Mouse (Mus musculus) gastrocnemius, adult 2 months (tissue): ENCODE data around the gene H1foo. TPM values are rescaled to one million over a fixed set of nuclear protein-coding genes. Genes with fewer than 3 reads are reported as not detected.
A peak's percentile ranks its signal among the peaks of the same experiment; 100 is the strongest.

Source experiments
- DNase-seq: peaks from one replicate; pipeline ENCODE4 v3.0.0; 2022
- H3K27ac ChIP-seq: fragments of 200-600 bp; 2 replicates; pipeline ENCODE4 v1.8.1; 2022; ENCODE audit warnings: mild to moderate bottlenecking
- H3K4me3 ChIP-seq: fragments of 200-600 bp; 2 replicates; pipeline ENCODE4 v1.8.1; 2022; ENCODE audit warnings: mild to moderate bottlenecking, moderate library complexity
- CTCF ChIP-seq: fragments of 200-600 bp; IDR thresholded peaks from 2 replicates; pipeline ENCODE4 v1.8.1; 2022; ENCODE audit warnings: antibody characterized with exemption, mild to moderate bottlenecking, moderate library complexity
- intact Hi-C: fragments of 180-260 bp; cut with DNase I; formaldehyde crosslinking; loops from one replicate; pipeline ENCODE4 v1.15.1; 2025
- total RNA-seq, 2 experiments: library from RNA; stranded (reverse); gene quantifications; 2 replicates each; pipeline ENCODE4 v1.2.3; 2021

Gene H1foo
- total RNA-seq, 2 experiments from 2014 or later, result not detected

- no peak for TF ChIP-seq CTCF
These were observed 39.8 kb downstream of the H1foo start for GRCm38 (mm10) chr6:115984580-115984979.

GRCm38 (mm10) chr6:115985622-115986021 is 40.9 kb downstream of the H1foo start:
- intact Hi-C loops, result loop anchor here (2.0 kb wide), 1 partner anchor 15 kb away; no protein-coding TSS in a partner anchor
- DNase-seq, result no peak
- TF ChIP-seq CTCF, result no peak
- Histone ChIP-seq H3K4me3 (peak overlapping the region; percentile 57), H3K27ac (peak overlapping the region; percentile 77)

More at GRCm38 (mm10) chr6:115984580-115984979, 39.8 kb downstream of the H1foo start:
- no peak for DNase-seq
- intact Hi-C loops, result no loop called here
- Histone ChIP-seq H3K4me3 (peak overlapping the region; percentile 57), H3K27ac (peak overlapping the region; percentile 77)

DNA sequence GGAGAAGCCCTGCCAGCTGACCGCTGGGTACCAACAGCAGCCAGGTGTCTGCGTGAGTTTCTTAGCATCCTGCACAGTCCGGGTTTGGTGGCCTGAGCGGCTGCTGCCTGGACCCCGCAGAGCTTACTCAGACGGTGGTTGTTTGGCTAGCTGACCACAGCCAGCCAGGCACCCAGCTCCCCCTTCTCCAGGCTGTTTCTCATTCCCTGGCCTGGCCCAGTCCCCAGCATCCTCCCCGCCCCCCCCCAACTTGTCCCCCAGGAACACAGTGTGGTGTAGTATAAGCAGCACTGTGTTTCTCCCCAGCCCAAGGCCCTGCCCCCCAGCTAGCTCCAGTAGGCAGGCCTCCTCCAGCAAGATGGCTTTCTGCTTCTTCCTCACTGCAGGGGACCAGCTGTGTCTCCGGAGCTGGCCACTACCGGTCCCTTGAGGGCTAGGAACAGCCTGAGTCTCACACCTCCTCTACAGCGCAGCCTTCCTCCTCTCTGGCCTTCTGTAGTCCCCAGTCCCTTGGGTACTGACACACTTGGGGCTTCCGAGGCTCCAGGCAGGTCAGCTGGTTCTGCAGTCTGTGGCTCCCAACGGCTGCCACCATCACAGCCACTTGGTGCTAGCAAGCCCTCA is 41.8 kb downstream of the H1foo start:
- peak overlapping the region; percentile 57 for H3K4me3 ChIP-seq
- intact Hi-C loops, result loop anchor here (2.0 kb wide), 1 partner anchor 16 kb away; no protein-coding TSS in a partner anchor
- peak overlapping the region; percentile 77 for H3K27ac ChIP-seq
- DNase-seq, result peak; percentile 50
- TF ChIP-seq CTCF, result no peak

- intact Hi-C loops, result loop anchor here (2.0 kb wide), 1 partner anchor 16 kb away; no protein-coding TSS in a partner anchor
- Histone ChIP-seq H3K4me3 (peak overlapping the region; percentile 57), H3K27ac (peak overlapping the region; percentile 77)
- TF ChIP-seq CTCF, result no peak
- DNase-seq, result peak; percentile 37
These were observed 42.5 kb downstream of the H1foo start for GRCm38 (mm10) chr6:115987096-115987747.

DNA sequence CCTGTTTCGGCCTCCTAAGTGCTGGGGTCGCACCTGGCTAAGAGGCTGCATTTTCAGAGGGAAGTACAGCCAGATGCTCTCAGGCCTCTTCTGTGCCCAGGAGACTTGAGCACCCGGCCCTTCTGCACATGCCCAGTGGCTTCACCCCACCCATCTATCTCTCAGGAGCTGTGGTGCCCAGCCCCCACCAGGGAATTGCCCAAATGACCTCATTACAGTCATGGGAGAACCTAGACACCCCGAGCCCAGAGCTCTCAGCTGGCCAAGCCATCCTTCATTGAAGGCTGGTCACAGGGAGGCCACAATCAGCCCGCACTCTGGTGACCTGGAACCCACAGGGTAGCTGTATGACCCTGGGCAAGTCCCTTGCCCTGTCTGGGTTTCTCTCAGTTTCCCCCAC is 44.3 kb downstream of the H1foo start:
- Histone ChIP-seq H3K4me3 (peak overlapping the region; percentile 81), H3K27ac (peak overlapping the region; percentile 77)
- intact Hi-C loops, result no loop called here
- no peak for DNase-seq
- no peak for TF ChIP-seq CTCF

DNA sequence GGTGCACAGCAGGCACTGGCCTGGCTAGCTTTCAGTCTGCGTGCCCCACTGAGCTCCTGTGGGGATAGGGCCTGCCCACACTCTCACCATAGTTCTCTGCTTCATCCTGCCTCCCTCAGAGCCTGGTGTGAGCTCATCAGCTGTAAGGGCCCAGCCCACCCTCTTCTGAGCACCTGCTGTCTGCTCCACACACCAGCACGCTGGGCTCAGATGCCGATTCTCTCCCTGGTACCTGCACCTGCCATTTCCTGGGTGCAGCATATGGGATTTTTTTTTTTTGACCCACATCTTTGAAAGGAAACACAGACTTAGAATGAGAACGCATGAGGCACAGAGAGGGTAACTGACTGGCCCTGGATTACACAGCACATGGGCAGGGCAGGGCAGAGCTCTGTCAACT is 44.9 kb downstream of the H1foo start:
- intact Hi-C loops, result loop anchor here (5.0 kb wide), 1 partner anchor 32 kb away; no protein-coding TSS in a partner anchor

DNA sequence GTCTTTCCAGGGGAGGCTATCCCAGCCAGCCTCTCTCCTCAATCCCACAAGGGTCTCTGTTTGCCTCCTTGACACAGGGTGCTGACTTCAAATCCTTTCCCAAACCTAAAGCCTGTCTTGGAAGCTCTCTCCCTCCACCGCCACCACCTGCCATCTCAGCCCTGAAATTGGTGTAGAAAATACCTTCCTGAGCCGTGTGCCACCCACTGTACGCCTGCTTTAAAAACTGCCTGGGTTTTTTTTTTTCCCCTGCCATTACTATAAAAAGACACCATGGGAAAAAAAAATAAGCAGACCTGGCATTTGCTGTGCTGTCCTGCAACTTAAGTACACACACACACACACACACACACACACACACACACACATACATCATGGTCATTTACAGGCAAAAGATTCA is 45.3 kb downstream of the H1foo start:
- DNase-seq, result no peak
- no peak for TF ChIP-seq CTCF
- intact Hi-C loops, result loop anchor here (5.0 kb wide), 1 partner anchor 33 kb away; no protein-coding TSS in a partner anchor
- Histone ChIP-seq H3K27ac (peak overlapping the region; percentile 94), H3K4me3 (peak overlapping the region; percentile 81)

More for the DNA sequence above, 44.9 kb downstream of the H1foo start:
- TF ChIP-seq CTCF, result no peak
- Histone ChIP-seq H3K4me3 (peak overlapping the region; percentile 81), H3K27ac (peak overlapping the region; percentile 77)
- DNase-seq, result no peak

GRCm38 (mm10) chr6:115990479-115990878 is 45.7 kb downstream of the H1foo start:
- intact Hi-C loops, result loop anchor here (5.0 kb wide), 1 partner anchor 33 kb away; no protein-coding TSS in a partner anchor
- no peak for TF ChIP-seq CTCF
- DNase-seq, result no peak
- H3K27ac ChIP-seq, result peak overlapping the region; percentile 94
- peak overlapping the region; percentile 81 for H3K4me3 ChIP-seq

- peak overlapping the region; percentile 94 for H3K27ac ChIP-seq
- DNase-seq, result peak; percentile 62
- H3K4me3 ChIP-seq, result peak overlapping the region; percentile 81
- intact Hi-C loops, result loop anchor here (5.0 kb wide), 1 partner anchor 34 kb away; no protein-coding TSS in a partner anchor
- TF ChIP-seq CTCF, result no peak
These were observed 46.6 kb downstream of the H1foo start for GRCm38 (mm10) chr6:115991108-115991880.

- H3K27ac ChIP-seq, result peak overlapping the region; percentile 94
- intact Hi-C loops, result loop anchor here (5.0 kb wide), 1 partner anchor 35 kb away; no protein-coding TSS in a partner anchor
- TF ChIP-seq CTCF, result no peak
- H3K4me3 ChIP-seq, result peak overlapping the region; percentile 81
- DNase-seq, result peak; percentile 47
These were observed 47.3 kb downstream of the H1foo start for GRCm38 (mm10) chr6:115991881-115992620.

DNA sequence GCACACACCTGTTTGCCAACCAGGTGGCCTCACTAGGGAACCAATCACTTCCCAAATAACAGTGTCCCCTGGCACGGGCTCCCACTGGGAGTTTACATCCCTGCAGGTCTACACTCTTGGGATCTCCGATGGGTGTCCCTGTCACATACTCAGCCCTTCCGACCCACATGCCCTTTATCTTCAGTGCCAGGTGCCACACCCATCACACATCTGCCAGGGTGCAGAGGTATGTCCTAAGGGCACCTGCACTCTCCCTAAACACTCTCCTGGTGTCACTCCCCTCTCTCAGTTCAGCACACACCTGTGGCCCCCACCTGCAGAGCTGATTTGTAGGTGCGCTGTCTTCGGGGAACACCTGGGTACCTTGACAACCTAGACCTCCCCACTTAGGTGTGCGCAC is 48.2 kb downstream of the H1foo start:
- intact Hi-C loops, result loop anchor here (5.0 kb wide), 1 partner anchor 36 kb away; no protein-coding TSS in a partner anchor
- Histone ChIP-seq H3K27ac (peak overlapping the region; percentile 94), H3K4me3 (peak overlapping the region; percentile 81)
- TF ChIP-seq CTCF, result no peak
- DNase-seq, result peak; percentile 31
